Mouse (Mus musculus): Measurements from ENCODE around the gene Grm4.

GRCm38 (mm10) chr17:27499080-27499479 lies 22.1 kb downstream of the Grm4 start:
- no peak for TF ChIP-seq CTCF (IDR thresholded peaks at IDR 0.05; ENCODE audit: low read depth, low read length)
- TF ChIP-seq POLR2A (IDR thresholded peaks at IDR 0.05; ENCODE audit: extremely low read depth, insufficient read depth, low read length), result no peak

All from liver, adult 2 months (tissue).